Mouse (Mus musculus): ENCODE measurements around the gene Slc24a4.

- TF ChIP-seq CTCF (IDR thresholded peaks at IDR 0.05; ENCODE audit: low read depth, low read length): no peak
- TF ChIP-seq POLR2A (IDR thresholded peaks at IDR 0.05; ENCODE audit: extremely low read depth, insufficient read depth, low read length): no peak
Measured at GRCm38 (mm10) chr12:102250316-102250715, 121.8 kb downstream of the Slc24a4 start.
